Mouse (Mus musculus): ENCODE measurements at regions not wholly inside any gene's neighbourhood (a gene's known extent, or its start where the extent isn't known, plus 50 kb on each side); places are given as distances from the start of the nearest gene placed in this dataset.

DNA sequence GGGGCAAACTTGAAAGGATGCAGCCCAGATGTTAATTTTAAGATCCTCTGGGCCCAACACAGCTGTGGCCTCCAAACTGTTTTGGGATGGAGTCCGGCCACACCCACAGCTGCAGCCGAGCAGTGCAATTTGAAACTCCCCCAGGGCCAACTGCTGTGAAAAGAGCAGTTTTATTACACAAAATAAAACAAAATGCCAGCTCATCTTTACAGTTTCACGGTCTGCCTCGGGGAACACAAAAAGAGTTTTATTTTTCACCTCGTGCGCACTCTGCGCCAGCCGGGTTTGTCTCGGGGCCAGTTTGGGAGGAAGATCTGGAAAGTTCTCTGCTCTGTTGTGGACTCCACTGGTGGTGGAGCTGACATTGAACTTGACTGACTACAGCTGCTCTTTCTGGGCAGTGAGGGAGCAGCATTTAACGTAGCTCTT is 174.8 kb downstream of the Mtx2 start:
- Histone ChIP-seq H3K27me3 (ENCODE audit: control insufficient read depth in 1 of 2, insufficient read depth in 2 of 2, low read length in 2 of 2) (peaks cover 0 to 4% of the 10 kb centered on the region in 2 experiments; a peak in 1 of 4 replicates), H3K79me2 (ENCODE audit: control insufficient read depth, insufficient read depth, low read length, poor library complexity) (no peaks in the 10 kb centered on the region), H3K36me3 (ENCODE audit: control insufficient read depth in 1 of 2, insufficient read depth in 2 of 2, low read length in 2 of 2) (no peaks in the 10 kb centered on the region), H3K27ac (ENCODE audit: control insufficient read depth, low read depth, low read length) (no peak overlapping the region), H3K9me3 (replicated peaks; ENCODE audit: insufficient read depth, low read length) (no peaks in the 10 kb centered on the region), H3K9ac (ENCODE audit: control insufficient read depth, low read depth, low read length, poor library complexity, severe bottlenecking) (no peak overlapping the region), H3K4me3 (ENCODE audit: control insufficient read depth in 1 of 2, insufficient read depth in 1 of 2, low read depth in 2 of 2, low read length in 2 of 2) (no peak overlapping the region), H3K4me1 (ENCODE audit: control insufficient read depth in 1 of 2, insufficient read depth in 2 of 2, low read length in 2 of 2) (no peaks in the 10 kb centered on the region)
- no peak for DNase-seq (ENCODE audit: low read depth, low spot score)
- TF ChIP-seq MEF2A (IDR thresholded peaks at IDR 0.05; ENCODE audit: extremely low read depth, insufficient replicate concordance, low read depth, low read length, poor library complexity, severe bottlenecking) (no peak), MYB (IDR thresholded peaks at IDR 0.05; ENCODE audit: low read depth, low read length) (no peak), GABPA (IDR thresholded peaks at IDR 0.05; ENCODE audit: low read depth, low read length) (no peak), NELFE (IDR thresholded peaks at IDR 0.05; ENCODE audit: low read depth, low read length) (no peak), GATA1 (IDR thresholded peaks at IDR 0.05; ENCODE audit: low read depth, low read length) (no peak)

- H3K9ac ChIP-seq (ENCODE audit: control insufficient read depth, low read depth, low read length, poor library complexity, severe bottlenecking), result no peak overlapping the region
- no peaks in the 10 kb centered on the region for H3K9me3 ChIP-seq (replicated peaks; ENCODE audit: insufficient read depth, low read length)
- H3K4me1 ChIP-seq (ENCODE audit: control insufficient read depth in 1 of 2, insufficient read depth in 2 of 2, low read length in 2 of 2), result no peaks in the 10 kb centered on the region
- no peaks in the 10 kb centered on the region for H3K79me2 ChIP-seq (ENCODE audit: control insufficient read depth, insufficient read depth, low read length, poor library complexity)
- no peak overlapping the region for H3K4me3 ChIP-seq (ENCODE audit: control insufficient read depth in 1 of 2, insufficient read depth in 1 of 2, low read depth in 2 of 2, low read length in 2 of 2)
- DNase-seq (ENCODE audit: low read depth, low spot score), result no peak
- TF ChIP-seq RAD21 (IDR thresholded peaks at IDR 0.05; ENCODE audit: low read depth, low read length), result no peak
- H3K27ac ChIP-seq (ENCODE audit: control insufficient read depth, low read depth, low read length), result no peak overlapping the region
- peaks cover 0 to 2% of the 10 kb centered on the region in 2 experiments; a peak in 1 of 4 replicates for H3K27me3 ChIP-seq (ENCODE audit: control insufficient read depth in 1 of 2, insufficient read depth in 2 of 2, low read length in 2 of 2)
- H3K36me3 ChIP-seq (ENCODE audit: control insufficient read depth in 1 of 2, insufficient read depth in 2 of 2, low read length in 2 of 2), result no peaks in the 10 kb centered on the region
Measured at GRCm38 (mm10) chr2:75002562-75002961, 177.0 kb downstream of the Mtx2 start.

DNA sequence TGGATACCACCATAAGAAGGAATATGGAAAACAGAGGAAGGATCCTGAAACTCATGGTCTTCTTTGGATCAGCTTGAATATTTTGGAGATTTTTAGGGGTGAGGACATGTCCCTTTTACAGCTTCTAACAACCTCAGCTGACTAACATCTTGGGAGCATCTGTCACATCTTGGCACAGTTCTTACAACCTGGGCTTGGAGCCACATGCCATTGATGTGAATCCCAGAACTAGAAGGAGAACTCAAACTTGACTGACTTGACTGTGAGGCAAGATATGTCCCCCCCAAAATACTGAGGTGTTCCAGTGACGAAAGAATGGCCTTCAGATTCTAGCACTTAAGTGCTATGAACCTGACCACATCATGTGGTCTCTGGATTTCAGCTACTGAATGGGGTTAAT is 182.5 kb downstream of the Mtx2 start:
- H3K27ac ChIP-seq (ENCODE audit: control insufficient read depth, low read depth, low read length), result no peak overlapping the region
- H3K79me2 ChIP-seq (ENCODE audit: control insufficient read depth, insufficient read depth, low read length, poor library complexity), result no peaks in the 10 kb centered on the region
- H3K9me3 ChIP-seq (replicated peaks; ENCODE audit: insufficient read depth, low read length), result no peaks in the 10 kb centered on the region
- H3K27me3 ChIP-seq (ENCODE audit: control insufficient read depth in 1 of 2, insufficient read depth in 2 of 2, low read length in 2 of 2), result peaks cover 2 to 4% of the 10 kb centered on the region in 2 experiments; a peak in 3 of 4 replicates
- no peak overlapping the region for H3K4me3 ChIP-seq (ENCODE audit: control insufficient read depth in 1 of 2, insufficient read depth in 1 of 2, low read depth in 2 of 2, low read length in 2 of 2)
- no peak for DNase-seq (ENCODE audit: low read depth, low spot score)
- H3K36me3 ChIP-seq (ENCODE audit: control insufficient read depth in 1 of 2, insufficient read depth in 2 of 2, low read length in 2 of 2), result no peaks in the 10 kb centered on the region
- H3K4me1 ChIP-seq (ENCODE audit: control insufficient read depth in 1 of 2, insufficient read depth in 2 of 2, low read length in 2 of 2), result no peaks in the 10 kb centered on the region
- TF ChIP-seq EP300 (IDR thresholded peaks at IDR 0.05; ENCODE audit: low read depth in 1 of 2, low read length in 2 of 2) (no peak), ZNF384 (IDR thresholded peaks at IDR 0.05; ENCODE audit: low read depth, low read length) (no peak), MAFK (IDR thresholded peaks at IDR 0.05; ENCODE audit: borderline replicate concordance, low read depth, low read length) (no peak)
- no peak overlapping the region for H3K9ac ChIP-seq (ENCODE audit: control insufficient read depth, low read depth, low read length, poor library complexity, severe bottlenecking)

DNA sequence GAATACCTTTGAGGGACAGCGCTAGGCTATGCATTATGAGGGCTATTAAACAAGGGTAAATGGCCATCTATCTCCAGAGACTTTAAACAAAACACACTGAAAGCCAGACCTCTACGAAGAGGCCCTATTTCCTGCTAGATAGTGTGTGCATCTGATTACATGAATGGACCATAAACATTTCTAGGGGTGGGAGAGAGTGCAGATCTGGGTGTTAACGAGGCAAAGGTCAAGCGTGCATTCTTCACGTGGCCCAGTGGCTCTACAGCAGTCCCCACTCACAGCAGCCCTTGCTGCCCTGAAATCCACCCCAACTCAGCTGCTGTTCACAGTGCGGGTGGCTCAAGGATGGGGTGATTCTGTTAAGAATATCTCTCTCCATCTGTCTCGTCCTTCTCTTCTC is 185.0 kb downstream of the Mtx2 start:
- no peak for DNase-seq (ENCODE audit: low read depth, low spot score)
- Histone ChIP-seq H3K79me2 (ENCODE audit: control insufficient read depth, insufficient read depth, low read length, poor library complexity) (no peaks in the 10 kb centered on the region), H3K27ac (ENCODE audit: control insufficient read depth, low read depth, low read length) (no peak overlapping the region), H3K9ac (ENCODE audit: control insufficient read depth, low read depth, low read length, poor library complexity, severe bottlenecking) (no peak overlapping the region), H3K36me3 (ENCODE audit: control insufficient read depth in 1 of 2, insufficient read depth in 2 of 2, low read length in 2 of 2) (no peaks in the 10 kb centered on the region), H3K4me1 (ENCODE audit: control insufficient read depth in 1 of 2, insufficient read depth in 2 of 2, low read length in 2 of 2) (no peaks in the 10 kb centered on the region), H3K4me3 (ENCODE audit: control insufficient read depth in 1 of 2, insufficient read depth in 1 of 2, low read depth in 2 of 2, low read length in 2 of 2) (no peak overlapping the region), H3K9me3 (replicated peaks; ENCODE audit: insufficient read depth, low read length) (no peaks in the 10 kb centered on the region), H3K27me3 (ENCODE audit: control insufficient read depth in 1 of 2, insufficient read depth in 2 of 2, low read length in 2 of 2) (peaks cover 2 to 6% of the 10 kb centered on the region in 2 experiments)
- TF ChIP-seq MAZ (IDR thresholded peaks at IDR 0.05; ENCODE audit: low read depth, low read length) (no peak), ELF1 (IDR thresholded peaks at IDR 0.05; ENCODE audit: low read depth, low read length) (no peak)

Data from MEL (cell line).